ENCODE assay signal across 25 mouse cellular contexts in genomic region chrX:38466236-38466635, GRCm38 (mm10). TPM values are rescaled to one million over a fixed set of nuclear protein-coding genes. Genes with fewer than 3 reads are reported as not detected.
DNase-seq lines count a peak whose midpoint lies in the region; ATAC-seq and TF ChIP-seq lines count a peak whose summit lies in the region.
"Had no signal": no experiment of that assay in that cellular context is flagged by ENCODE, and none has a peak within 500 bp of the region (broad histone marks: within the 10 kb centered on the region; RNA-seq: fewer than 3 reads in every experiment).

No protein-coding gene starts in this region.

- no peaks in the 10 kb centered on the region for H3K4me1 ChIP-seq in intestine, embryonic 15.5 days (replicated peaks)
- H3K4me1 ChIP-seq in intestine, postnatal 0 days (replicated peaks; ENCODE audit: control insufficient read depth, insufficient read depth, low read length) = no peaks in the 10 kb centered on the region
- H3K4me1 ChIP-seq in kidney, embryonic 15.5 days = no peaks in the 10 kb centered on the region
- no peaks in the 10 kb centered on the region for H3K4me1 ChIP-seq in liver, embryonic 16.5 days (ENCODE audit: control insufficient read depth, low read depth, low read length)
- H3K4me1 ChIP-seq in liver, embryonic 11.5 days (replicated peaks; ENCODE audit: control insufficient read depth, insufficient read depth, low read length) = no peaks in the 10 kb centered on the region
- H3K4me1 ChIP-seq: embryonic facial prominence, embryonic 10.5 days; embryonic facial prominence, embryonic 12.5 days; forebrain, embryonic 13.5 days; forebrain, embryonic 15.5 days had no signal

- no peak overlapping the region for H3K4me3 ChIP-seq in intestine, embryonic 15.5 days (replicated peaks)
- no peak overlapping the region for H3K4me3 ChIP-seq in intestine, postnatal 0 days (ENCODE audit: low read depth, low read length)
- no peak overlapping the region for H3K4me3 ChIP-seq in kidney, embryonic 15.5 days (replicated peaks)
- H3K4me3 ChIP-seq in liver, embryonic 16.5 days (ENCODE audit: low read depth, low read length) = no peak overlapping the region
- H3K4me3 ChIP-seq in liver, embryonic 11.5 days (ENCODE audit: low read depth, low read length) = no peak overlapping the region
- H3K4me3 ChIP-seq: embryonic facial prominence, embryonic 10.5 days; embryonic facial prominence, embryonic 12.5 days; forebrain, embryonic 13.5 days; forebrain, embryonic 15.5 days had no signal

- no peaks in the 10 kb centered on the region for H3K9me3 ChIP-seq in intestine, embryonic 15.5 days
- no peaks in the 10 kb centered on the region for H3K9me3 ChIP-seq in intestine, postnatal 0 days (ENCODE audit: control insufficient read depth)
- H3K9me3 ChIP-seq in kidney, embryonic 15.5 days (replicated peaks) = no peaks in the 10 kb centered on the region
- no peaks in the 10 kb centered on the region for H3K9me3 ChIP-seq in liver, embryonic 16.5 days (replicated peaks; ENCODE audit: control insufficient read depth, low read length)
- no peaks in the 10 kb centered on the region for H3K9me3 ChIP-seq in liver, embryonic 11.5 days (ENCODE audit: control insufficient read depth, low read length)
- H3K9me3 ChIP-seq: embryonic facial prominence, embryonic 10.5 days; embryonic facial prominence, embryonic 12.5 days; forebrain, embryonic 13.5 days; forebrain, embryonic 15.5 days; G1E had no signal

- no peak overlapping the region for H3K27ac ChIP-seq in intestine, embryonic 15.5 days
- H3K27ac ChIP-seq in intestine, postnatal 0 days (ENCODE audit: low read depth, low read length) = no peak overlapping the region
- H3K27ac ChIP-seq in kidney, embryonic 15.5 days = no peak overlapping the region
- no peak overlapping the region for H3K27ac ChIP-seq in liver, embryonic 16.5 days (ENCODE audit: low read length)
- no peak overlapping the region for H3K27ac ChIP-seq in liver, embryonic 11.5 days (ENCODE audit: low read depth, low read length)
- H3K27ac ChIP-seq: embryonic facial prominence, embryonic 10.5 days; embryonic facial prominence, embryonic 12.5 days; forebrain, embryonic 13.5 days; forebrain, embryonic 15.5 days had no signal

- peak; percentile 45; the same call in 1 of the 2 replicates for ATAC-seq in intestine, embryonic 15.5 days
- no peak for ATAC-seq in intestine, postnatal 0 days
- ATAC-seq in kidney, embryonic 15.5 days (replicated peaks; ENCODE audit: low FRiP score) = no peak
- 0 out of 2 replicates have a peak, but pooled peaks have one; percentile 39 for ATAC-seq in liver, embryonic 16.5 days (ENCODE audit: low read depth)
- no peak for ATAC-seq in liver, embryonic 11.5 days (replicated peaks; ENCODE audit: low FRiP score)
- ATAC-seq: activated CD4-positive, CD25-positive, alpha-beta regulatory T cell, adult 4 months; CD4-positive, CD25-positive, alpha-beta regulatory T cell, adult 4 months; forebrain, embryonic 13.5 days; forebrain, embryonic 15.5 days; Patski had no signal

- no peaks in the 10 kb centered on the region for H3K27me3 ChIP-seq in intestine, embryonic 15.5 days (replicated peaks)
- no peaks in the 10 kb centered on the region for H3K27me3 ChIP-seq in intestine, postnatal 0 days (replicated peaks; ENCODE audit: control insufficient read depth, insufficient read depth, low read length)
- H3K27me3 ChIP-seq in kidney, embryonic 15.5 days = no peaks in the 10 kb centered on the region
- H3K27me3 ChIP-seq in liver, embryonic 16.5 days (ENCODE audit: control insufficient read depth, insufficient read depth, low read depth, low read length) = no peaks in the 10 kb centered on the region
- no peaks in the 10 kb centered on the region for H3K27me3 ChIP-seq in liver, embryonic 11.5 days (replicated peaks; ENCODE audit: control insufficient read depth, insufficient read depth, low read length)
- H3K27me3 ChIP-seq: CH12.LX; embryonic facial prominence, embryonic 12.5 days; forebrain, embryonic 13.5 days; forebrain, embryonic 15.5 days had no signal

- TF ChIP-seq CTCF in intestine, postnatal 0 days (IDR thresholded peaks at IDR 0.05; ENCODE audit: low read depth) = no peak

- no peaks in the 10 kb centered on the region for H3K36me3 ChIP-seq in intestine, embryonic 15.5 days
- H3K36me3 ChIP-seq in intestine, postnatal 0 days (ENCODE audit: control insufficient read depth, insufficient read depth) = no peaks in the 10 kb centered on the region
- H3K36me3 ChIP-seq in kidney, embryonic 15.5 days = no peaks in the 10 kb centered on the region
- H3K36me3 ChIP-seq in liver, embryonic 16.5 days (ENCODE audit: control insufficient read depth, insufficient read depth) = no peaks in the 10 kb centered on the region
- H3K36me3 ChIP-seq in liver, embryonic 11.5 days (ENCODE audit: control insufficient read depth, insufficient read depth, low read length) = no peaks in the 10 kb centered on the region
- H3K36me3 ChIP-seq: embryonic facial prominence, embryonic 10.5 days; embryonic facial prominence, embryonic 12.5 days; forebrain, embryonic 15.5 days; G1E had no signal

- peak; percentile 56 for DNase-seq in kidney, adult 9 months
- no peak for DNase-seq in liver, embryonic 11.5 days (ENCODE audit: low spot score)
- peak; percentile 21 for DNase-seq in yolk sac, embryonic 10.5 days (ENCODE audit: low spot score)
- no peak for DNase-seq in right cerebral cortex, adult 18-20 months
- DNase-seq: adrenal gland, postnatal 10 days; adrenal gland, postnatal 25 days; B cell, adult 2 months; cerebellum, adult 11-12 months; cerebellum, adult 2 months; cerebellum, adult 9-10 months; cerebellum, postnatal 10 days; cerebellum, postnatal 25 days had no signal

- no peak overlapping the region for H3K9ac ChIP-seq in intestine, embryonic 15.5 days
- no peak overlapping the region for H3K9ac ChIP-seq in intestine, postnatal 0 days (ENCODE audit: low read depth, low read length)
- H3K9ac ChIP-seq in kidney, embryonic 15.5 days = no peak overlapping the region
- H3K9ac ChIP-seq in liver, embryonic 16.5 days (ENCODE audit: low read depth, low read length) = no peak overlapping the region
- H3K9ac ChIP-seq in liver, embryonic 11.5 days (ENCODE audit: low read depth, low read length) = no peak overlapping the region
- H3K9ac ChIP-seq: embryonic facial prominence, embryonic 12.5 days; forebrain, embryonic 13.5 days; forebrain, embryonic 15.5 days had no signal

- no peak overlapping the region for H3K4me2 ChIP-seq in intestine, embryonic 15.5 days (replicated peaks)
- no peak overlapping the region for H3K4me2 ChIP-seq in intestine, postnatal 0 days (replicated peaks; ENCODE audit: low read depth)
- H3K4me2 ChIP-seq in kidney, embryonic 15.5 days = no peak overlapping the region
- H3K4me2 ChIP-seq in liver, embryonic 16.5 days (ENCODE audit: low read depth, low read length) = no peak overlapping the region
- no peak overlapping the region for H3K4me2 ChIP-seq in liver, embryonic 11.5 days
- H3K4me2 ChIP-seq: embryonic facial prominence, embryonic 12.5 days; forebrain, embryonic 13.5 days; forebrain, embryonic 15.5 days had no signal

RNA-seq across cellular contexts. Expression of gene Lamp2, which starts 10.0 kb away (rescaled TPM):
- 149 and 158 TPM in 2 replicates for polyA plus RNA-seq in intestine, embryonic 15.5 days (2015; fragmentation: Nextera tagmentation; extraction: Ambion mirVana)
- polyA plus RNA-seq in intestine, postnatal 0 days (2015; fragmentation: Nextera tagmentation; extraction: Ambion mirVana) = 329 and 355 TPM in 2 replicates
- polyA plus RNA-seq in kidney, embryonic 15.5 days (2015; fragmentation: Nextera tagmentation; extraction: Ambion mirVana) = 154 and 157 TPM in 2 replicates
- 87.1 and 95.1 TPM in 2 replicates for polyA plus RNA-seq in liver, embryonic 16.5 days (2015; fragmentation: Nextera tagmentation; extraction: Ambion mirVana)
- 76.0 and 81.4 TPM in 2 replicates for polyA plus RNA-seq in liver, embryonic 11.5 days (2014; fragmentation: Nextera tagmentation; extraction: Ambion mirVana)

Comparison
In these comparisons a context has a peak if more than half of its experiments do, and no peak if none do; other contexts are left out.
1. ATAC-seq: peak in intestine, embryonic 15.5 days (single experiment) and liver, embryonic 16.5 days (single experiment); none in intestine, postnatal 0 days (single experiment), kidney, embryonic 15.5 days (single experiment) and liver, embryonic 11.5 days (single experiment).
2. DNase-seq: peak in kidney, adult 9 months (single experiment) and yolk sac, embryonic 10.5 days (single experiment); none in liver, embryonic 11.5 days (single experiment) and right cerebral cortex, adult 18-20 months (single experiment).